Mouse (Mus musculus) heart, postnatal 36 days (tissue): ENCODE results near the gene Inpp4b. TPM values are rescaled to one million over a fixed set of nuclear protein-coding genes. Genes with fewer than 3 reads are reported as not detected.
"Not testable (repeated sequence)": the region's sequence is repeated elsewhere in the genome, so short reads cannot be mapped to it uniquely, and the experiment has no call there.

Experiments used
- DNase-seq, 2 experiments: peaks; one replicate each; pipeline ENCODE4 v3.0.0; 2021 to 2022
- intact Hi-C: fragments of 180-260 bp; cut with DNase I; formaldehyde crosslinking; loops from one replicate; pipeline ENCODE4 v1.15.1; 2025
- total RNA-seq, 2 experiments: library from RNA; stranded (reverse); gene quantifications; 2 replicates each; pipeline ENCODE4 v1.2.3; 2021

The Inpp4b gene
- total RNA-seq, 2 experiments from 2014 or later, result 62.3 to 68.1 TPM

DNA sequence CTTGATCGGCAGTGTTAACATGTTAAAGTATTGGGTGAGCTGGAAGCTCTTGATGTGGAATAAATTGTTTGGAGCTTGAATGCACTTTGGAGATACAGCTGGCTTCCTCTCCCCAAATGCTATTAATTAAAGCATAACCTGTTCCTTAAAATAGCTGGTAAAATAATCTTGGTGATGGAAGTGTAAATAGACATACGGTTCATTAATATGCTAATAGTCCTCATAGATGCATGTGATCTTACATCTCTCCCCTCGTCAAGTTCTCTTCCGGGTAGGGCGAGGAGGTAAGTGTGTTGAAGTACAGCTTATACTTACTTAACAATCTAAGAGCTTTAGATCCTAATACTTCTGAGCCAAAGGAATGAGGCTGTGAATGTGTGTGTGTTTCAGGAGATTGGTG lies 430.5 kb downstream of the Inpp4b start:
- intact Hi-C loops, result no loop called here
- no peak for DNase-seq

DNA sequence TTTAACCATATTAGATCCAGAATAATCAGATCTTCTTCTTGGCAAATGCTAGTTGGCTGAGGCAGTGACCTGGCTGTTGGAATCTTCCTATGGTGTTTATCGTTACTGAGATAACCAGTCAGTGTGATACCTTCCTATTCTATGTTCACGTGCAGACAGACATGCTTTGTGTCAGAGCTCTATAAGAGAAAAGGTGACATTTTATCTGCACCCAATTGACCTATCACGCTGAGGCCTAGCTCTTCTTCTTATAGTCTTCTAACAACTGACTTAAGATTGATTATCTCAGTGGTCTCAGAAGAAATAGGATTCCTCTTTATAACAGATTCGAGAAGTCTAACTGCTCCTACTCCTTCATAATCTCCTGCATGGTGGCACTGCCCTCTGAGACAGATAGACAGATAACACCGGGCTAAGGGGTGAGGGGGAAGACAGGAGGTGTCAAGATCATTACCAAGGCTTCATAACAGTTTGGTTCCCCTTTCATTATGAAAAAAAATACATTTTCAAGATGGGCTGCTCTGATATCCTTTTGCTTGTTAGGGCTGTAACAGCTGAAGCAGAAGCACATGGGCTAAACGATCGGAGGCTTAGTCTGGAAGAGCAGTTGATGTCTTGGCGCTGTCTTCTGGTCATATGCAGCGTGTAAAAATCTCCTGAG lies 431.1 kb downstream of the Inpp4b start:
- intact Hi-C loops, result no loop called here
- no peak for DNase-seq

DNA sequence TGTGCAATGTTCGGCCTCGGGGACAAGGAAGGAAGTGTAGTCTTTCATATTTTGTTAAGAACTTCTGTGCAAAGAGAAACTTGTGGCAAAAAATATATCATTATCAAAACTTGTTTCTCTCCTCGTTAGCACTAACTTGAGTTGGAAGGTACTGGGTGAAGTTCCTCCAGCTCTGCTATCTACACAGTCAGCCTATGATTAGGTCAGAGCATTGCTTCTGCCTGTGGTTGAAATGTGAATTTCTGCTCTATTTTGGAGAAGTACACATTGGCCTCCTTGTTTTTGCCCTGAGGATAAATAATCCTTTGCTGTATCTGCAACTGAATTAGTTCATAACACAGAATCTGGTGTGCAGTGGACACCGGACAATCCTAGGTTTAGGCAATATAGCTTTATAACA lies 431.7 kb downstream of the Inpp4b start:
- DNase-seq, result no peak
- intact Hi-C loops, result no loop called here

DNA sequence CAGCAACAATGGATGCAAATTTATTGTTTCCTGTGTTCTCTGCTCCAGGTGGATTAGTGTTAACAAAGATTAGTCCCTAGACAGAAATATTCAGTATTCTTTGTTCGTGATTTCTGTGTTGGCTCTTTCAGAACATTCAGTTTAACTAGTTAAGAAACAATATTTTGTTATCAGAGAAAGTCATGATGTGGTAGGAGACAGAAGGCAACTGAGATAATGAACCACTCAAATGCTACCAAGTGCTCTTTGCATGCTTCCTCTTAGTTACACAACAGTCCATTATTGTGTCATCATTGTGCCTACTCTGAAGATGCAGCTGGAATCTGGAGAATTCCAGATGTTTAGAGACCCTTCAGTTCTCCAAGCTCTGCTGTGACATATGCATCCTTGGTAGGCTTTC lies 432.1 kb downstream of the Inpp4b start:
- no peak for DNase-seq
- intact Hi-C loops, result no loop called here

DNA sequence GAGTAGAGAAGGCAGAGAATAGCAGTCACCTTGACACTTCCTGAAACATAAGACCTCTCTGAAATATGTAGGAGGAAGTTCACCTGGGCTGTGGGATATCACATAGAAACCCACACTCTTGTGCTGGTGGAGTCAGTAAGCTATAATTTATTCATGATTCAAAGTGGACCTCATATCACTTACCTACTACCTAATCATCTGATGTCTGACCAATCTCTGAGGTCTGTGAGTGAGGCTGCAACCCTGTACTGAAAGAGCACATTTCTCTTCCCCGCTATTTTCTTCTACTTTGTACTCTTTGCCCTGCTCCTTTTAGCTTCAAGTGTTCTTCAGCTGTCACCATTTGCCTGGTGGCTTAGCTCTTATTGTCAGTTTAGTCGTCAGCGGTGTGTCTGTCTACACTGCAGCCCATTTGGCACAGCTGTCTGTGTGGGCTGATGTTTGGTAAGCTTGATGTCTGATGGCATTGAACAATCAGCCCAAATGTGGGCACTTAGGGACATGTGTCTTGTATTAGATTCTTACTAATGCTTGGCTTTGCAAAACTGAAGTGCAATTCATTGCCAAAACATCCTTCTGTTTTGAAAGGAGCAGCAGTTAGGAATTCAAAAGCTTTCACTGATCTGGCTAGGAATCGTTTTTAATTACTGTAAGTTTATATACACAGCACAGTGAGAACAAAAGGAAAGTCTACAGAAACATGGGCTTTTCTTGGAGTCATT lies 434.3 kb downstream of the Inpp4b start:
- no peak for DNase-seq
- intact Hi-C loops, result no loop called here

DNA sequence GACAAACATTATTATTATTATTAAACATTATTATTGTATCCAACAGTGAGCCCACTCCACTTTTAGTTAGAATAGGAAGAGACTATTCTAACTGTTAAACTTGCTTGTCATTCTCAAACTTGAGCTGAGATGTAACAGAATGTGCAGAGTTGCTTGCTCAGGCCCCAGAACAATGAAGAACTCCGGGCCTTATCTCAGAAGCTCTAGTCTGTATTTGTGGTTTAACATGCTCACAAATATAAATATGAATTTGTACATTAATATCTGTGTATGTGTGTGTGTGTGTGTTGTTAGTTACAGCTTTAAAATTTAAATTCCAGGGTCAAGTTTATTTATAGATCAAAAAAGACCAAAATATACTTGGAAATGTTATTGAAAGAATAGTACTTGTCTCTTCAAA lies 435.3 kb downstream of the Inpp4b start:
- intact Hi-C loops, result no loop called here
- DNase-seq, result no peak

DNA sequence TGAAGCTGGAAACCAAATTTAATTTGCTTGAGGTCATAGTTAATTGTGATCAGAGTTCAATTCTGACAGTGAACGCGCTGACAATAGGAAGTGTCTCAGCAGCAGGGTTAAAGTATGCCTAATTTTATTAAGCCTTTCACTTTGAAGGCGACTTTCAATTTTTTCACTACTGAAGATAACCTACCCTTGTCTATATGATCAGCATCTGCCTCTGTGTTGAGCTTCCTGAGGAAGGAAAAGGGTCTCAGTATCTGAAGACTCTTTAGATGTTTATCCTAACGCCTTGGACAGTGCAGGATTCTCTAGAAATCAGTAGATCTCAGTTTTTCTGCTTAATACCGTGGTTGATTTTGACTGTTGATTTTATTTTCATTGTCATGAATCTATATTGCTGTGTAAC lies 437.1 kb downstream of the Inpp4b start:
- intact Hi-C loops, result no loop called here
- DNase-seq, result no peak

DNA sequence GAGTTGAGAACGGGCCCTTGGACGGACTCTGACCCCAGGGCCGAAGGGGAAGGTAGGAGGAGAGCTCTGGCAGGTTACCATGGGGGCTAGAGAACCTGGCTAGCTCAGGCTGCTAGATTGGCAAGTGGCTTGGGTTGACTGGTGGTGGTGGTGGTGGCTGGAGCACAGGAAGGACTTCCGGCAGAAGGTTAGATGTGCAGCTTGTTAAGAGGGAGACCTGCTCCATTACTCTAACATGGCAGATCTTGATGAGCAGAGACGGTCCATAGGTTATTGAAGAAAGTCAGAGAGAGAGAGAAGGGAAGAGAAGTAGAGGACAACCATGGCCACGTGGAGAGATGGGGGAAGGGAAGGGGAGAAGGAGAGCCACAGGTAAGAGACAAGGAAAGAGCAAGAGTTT lies 437.8 kb downstream of the Inpp4b start:
- DNase-seq, result no peak
- intact Hi-C loops, result no loop called here

DNA sequence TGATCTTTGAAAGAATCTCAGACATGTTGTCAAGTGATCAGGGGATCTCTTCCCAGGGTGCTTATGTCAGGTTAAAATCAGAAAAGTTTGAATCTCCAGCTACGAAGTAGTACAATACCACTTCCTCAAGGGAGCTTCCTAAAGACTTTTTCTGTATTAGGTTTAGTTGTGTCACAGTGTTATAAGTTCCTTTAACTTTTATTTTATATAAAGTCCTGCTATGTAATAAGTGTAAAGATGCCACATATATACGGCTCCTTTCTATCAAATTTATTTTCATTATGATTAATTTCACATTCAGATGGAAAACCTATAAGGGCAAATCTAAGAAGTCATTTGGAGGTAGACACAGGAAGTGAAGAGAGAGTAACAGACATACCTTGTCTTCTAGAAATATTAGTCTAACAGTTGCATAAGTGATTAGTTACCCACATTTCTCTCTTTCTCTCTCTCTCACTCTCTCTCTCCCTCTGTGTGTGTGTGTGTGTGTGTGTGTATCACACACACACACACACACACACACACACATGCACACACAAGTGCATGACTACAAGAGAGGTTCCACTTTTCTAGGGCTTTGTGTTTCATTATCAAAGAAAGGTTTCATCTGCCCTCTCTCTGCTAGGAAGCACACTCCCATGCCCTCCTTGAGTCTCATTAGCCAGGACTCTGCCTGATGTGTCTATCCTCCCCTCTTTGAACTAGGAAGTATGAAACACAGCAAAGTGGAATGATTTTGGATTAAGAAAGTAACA lies 438.7 kb downstream of the Inpp4b start:
- intact Hi-C loops, result no loop called here
- DNase-seq, result no peak

DNA sequence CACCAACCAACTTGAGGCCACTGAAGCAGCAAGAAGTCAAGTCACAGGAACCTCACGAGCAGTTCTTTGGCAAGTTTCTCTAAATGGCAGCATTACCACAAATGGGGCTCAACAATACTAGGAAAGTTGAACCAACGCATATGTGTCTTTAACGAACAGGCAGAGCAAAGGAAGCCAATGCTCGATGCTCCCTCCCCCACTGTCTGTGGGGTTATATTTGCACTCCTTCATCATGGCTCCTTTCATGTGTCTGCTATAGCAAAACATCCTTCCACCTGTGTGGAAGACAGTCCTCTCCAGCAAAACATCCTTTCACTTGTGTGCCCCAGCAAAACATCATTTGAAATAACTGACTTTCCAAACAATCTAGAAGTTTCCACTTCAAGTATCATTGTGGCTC lies 440.4 kb downstream of the Inpp4b start:
- intact Hi-C loops, result no loop called here
- DNase-seq, result no peak

DNA sequence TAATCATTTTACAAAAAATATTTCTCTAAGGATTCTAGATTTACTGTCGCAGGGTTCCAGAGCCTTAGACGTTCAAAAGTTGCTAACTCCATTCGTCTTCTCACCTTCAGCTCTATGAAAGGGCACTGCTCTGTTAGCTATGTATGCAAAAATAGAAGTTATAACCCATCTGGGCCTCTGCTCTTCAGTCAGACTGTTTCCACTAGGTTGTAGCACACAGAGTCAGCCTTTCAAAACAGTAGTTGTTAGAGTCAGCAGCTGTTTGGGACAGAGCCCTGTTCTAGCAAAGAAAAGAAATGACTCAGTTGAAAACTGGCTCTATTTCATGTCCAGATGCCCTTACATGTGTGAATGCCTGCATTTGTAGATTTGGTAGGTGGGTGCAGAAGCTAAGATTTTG lies 442.4 kb downstream of the Inpp4b start:
- intact Hi-C loops, result no loop called here

DNA sequence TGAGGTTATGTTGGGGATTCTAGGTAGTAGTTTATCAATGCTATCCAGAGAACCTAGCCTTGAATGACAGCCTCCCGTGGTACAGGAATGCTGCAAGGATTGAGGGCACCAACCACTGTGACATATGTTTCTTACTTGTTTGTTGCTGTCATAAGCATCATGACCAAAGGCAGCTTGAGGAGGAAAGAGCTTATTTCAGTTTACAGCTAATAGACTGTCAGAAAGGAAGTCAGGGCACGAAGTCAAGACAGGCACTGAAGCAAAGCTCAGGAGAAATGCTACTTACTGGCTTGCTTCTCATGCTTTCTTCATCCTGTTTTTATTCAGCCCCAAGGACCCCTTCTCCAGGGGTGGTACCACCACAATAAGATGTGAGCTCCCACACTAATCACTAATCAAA lies 446.1 kb downstream of the Inpp4b start:
- intact Hi-C loops, result no loop called here
- DNase-seq, result no peak

More for the DNA sequence above, 442.4 kb downstream of the Inpp4b start:
- no peak for DNase-seq

DNA sequence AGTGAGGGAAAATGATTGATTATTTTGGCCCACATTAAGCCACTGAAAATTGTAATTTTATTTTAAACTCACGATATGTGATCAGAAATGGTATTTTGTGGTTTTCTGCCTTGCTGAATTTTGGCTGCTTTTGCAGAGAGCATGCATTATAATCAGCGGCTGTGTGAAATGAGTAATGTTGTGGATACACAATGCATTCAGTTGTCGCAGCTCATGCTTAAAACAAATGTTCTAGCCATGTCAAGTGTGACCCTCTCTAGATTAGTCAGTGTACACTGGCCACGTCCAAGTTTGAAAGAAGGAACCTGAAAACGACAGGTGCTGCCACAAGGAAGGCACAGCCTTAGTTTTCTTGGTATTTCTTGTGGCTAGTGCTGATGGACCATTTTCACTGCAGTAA lies 450.3 kb downstream of the Inpp4b start:
- no peak for DNase-seq

DNA sequence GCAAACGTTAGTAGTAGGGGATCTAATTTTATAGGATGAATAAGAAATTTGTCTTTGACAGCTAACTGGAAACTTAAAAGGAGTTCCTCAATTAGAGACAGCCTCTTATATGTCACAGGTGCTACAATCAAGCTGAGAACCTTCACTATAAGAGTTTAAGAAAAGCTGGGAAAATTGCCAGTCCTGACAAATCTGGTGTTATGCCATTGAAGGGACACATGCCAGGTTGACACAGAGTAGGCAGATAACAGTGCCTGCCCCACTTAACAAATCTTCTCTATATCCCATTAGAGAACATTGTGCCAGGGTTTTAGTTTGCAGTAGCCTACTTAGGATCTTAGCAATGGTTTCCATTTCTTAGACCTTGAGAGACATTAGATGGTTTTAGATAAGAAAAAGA lies 456.1 kb downstream of the Inpp4b start:
- intact Hi-C loops, result no loop called here

More for the DNA sequence above, 450.3 kb downstream of the Inpp4b start:
- intact Hi-C loops, result no loop called here

DNA sequence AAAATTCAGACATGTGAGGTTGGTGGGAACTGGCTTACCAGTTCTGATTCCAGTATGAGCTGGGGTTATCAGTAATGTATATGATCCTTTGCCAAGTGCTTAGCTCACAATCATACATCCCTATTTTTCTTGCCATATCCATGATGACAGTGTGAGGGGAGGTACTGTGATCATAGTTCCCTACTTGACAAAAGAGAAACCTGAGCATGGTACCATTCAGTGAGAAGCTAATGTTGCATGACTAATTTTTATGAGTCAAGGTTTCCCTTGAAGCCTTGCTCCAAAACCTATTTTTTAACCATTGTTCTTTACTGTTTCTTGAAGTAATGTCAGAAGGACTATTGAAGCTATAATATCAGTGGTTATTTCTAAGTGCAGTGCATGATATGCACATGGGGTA lies 458.4 kb downstream of the Inpp4b start:
- intact Hi-C loops, result loop anchor here (10.0 kb wide), 2 partner anchors 224 to 944 kb away; no protein-coding TSS in a partner anchor
- DNase-seq, result no peak

More for the DNA sequence above, 456.1 kb downstream of the Inpp4b start:
- peak; percentile 36 to 46 for DNase-seq

DNA sequence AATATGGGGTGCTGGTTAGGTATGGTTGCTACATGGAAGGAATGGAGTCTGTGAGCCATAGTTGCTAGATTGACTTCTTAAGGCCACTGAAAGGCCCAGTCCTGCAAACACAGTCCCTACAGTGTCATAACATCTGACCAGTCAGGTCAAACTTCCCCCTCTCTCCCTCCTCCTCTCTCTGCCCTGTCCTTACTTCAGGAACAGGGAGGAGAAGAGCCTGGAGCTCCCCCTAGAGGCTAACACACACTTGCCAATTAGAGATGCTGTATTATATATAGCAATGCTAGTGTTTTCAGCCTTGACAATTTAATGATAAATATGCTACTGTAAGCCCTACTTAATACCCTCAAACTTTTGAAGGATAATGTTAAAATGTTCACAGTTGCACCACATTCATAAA lies 464.4 kb downstream of the Inpp4b start:
- intact Hi-C loops, result loop anchor here (2.0 to 10.0 kb wide), 4 partner anchors 218 to 938 kb away; no protein-coding TSS in a partner anchor
- DNase-seq, result peak; percentile 58 to 64

DNA sequence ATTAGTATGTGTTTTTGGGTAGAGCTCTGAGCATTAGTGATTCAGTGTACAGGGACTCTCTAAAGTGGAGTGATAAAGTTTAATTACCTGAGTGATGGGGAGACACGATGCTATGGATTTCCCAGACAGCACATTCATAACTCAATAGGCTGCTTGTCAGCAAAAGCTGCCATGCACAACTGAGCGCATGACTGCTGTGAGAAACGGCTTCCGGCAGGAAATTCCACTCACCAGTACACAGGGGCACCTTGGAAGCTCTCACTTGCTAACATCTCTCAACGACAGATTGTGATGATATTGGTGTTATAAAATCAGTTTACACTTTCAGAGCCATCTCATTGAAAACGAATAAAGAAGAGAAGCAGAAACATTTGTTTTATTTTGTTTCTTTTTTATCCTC lies 465.2 kb downstream of the Inpp4b start:
- intact Hi-C loops, result loop anchor here (2.0 to 10.0 kb wide), 4 partner anchors 217 to 937 kb away; no protein-coding TSS in a partner anchor
- DNase-seq, result no peak

DNA sequence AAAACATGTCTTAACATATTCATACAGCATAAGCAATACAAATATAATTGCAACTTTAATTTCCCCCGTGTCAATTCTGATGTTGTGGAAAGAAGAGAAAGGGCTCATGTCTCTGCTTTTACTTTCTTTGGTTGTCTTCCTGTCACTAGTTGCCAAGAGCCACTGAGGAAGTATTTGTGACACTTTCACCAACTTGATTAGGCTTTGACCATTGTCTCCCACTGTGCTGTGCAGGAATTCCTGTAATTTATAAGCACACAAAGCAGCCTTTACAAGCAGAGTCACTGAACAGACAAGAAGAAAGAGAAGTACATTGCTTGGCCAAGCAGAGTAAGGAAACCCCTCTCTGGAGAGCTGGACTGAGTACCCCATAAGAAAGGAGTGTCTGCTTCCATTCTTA lies 466.1 kb downstream of the Inpp4b start:
- no peak for DNase-seq
- intact Hi-C loops, result loop anchor here (10.0 kb wide), 2 partner anchors 216 to 936 kb away; no protein-coding TSS in a partner anchor

DNA sequence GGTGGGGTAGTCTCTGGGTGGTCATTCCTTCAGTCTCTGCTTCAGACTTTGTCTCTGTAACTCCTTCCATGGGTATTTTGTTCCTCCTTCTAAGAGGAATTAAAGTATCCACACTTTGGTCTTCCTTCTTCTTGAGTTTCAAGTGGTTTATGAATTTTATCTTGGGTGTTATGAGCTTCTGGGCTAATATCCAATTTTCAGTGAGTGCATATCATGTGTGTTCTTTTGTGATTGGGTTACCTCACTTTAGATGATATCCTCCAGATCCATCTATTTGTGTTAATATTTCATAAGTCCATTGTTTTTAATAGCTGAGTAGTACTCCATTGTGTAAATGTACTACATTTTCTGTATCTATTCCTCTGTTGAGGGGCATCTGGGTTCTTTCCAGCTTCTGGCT lies 467.1 kb downstream of the Inpp4b start:
- not testable (repeated sequence) for DNase-seq
- intact Hi-C loops, result loop anchor here (10.0 kb wide), 2 partner anchors 215 to 935 kb away; no protein-coding TSS in a partner anchor

DNA sequence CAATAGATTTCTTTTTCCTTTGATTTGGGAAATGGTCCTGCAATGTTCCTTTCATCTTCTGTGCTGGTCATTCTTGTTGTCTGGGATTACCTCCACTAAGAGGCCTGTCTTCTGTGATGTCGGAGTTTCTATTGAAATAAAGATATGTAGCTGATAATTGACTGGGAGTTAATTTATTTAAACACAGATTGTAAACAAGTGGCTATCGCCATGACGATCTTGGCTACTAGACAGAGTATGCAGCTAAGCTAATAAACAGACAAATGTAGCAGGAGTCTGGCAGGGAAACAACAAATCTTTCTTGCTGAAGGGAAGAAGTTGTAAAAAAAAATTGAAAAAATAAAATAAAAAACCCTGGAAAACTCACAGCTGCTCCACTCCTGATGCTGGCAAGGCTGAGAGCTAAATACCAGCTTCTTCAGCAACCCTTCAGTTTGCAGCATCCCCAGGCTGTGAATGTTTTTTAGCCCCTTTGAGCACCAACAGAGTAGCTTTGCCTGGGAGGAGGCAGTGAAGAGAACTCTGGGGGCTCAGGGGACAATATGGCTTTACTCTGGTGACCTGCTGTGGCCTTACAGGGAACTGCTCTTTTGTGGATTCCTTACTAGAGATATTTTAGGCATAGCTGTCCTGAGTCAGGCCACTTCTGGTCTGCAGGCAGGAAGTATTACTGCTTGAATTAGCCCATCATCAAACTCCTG lies 469.8 kb downstream of the Inpp4b start:
- DNase-seq, result peak in 1 of 2 experiments; percentile 20
- intact Hi-C loops, result loop anchor here (5.0 kb wide), 1 partner anchor 40 kb away; no protein-coding TSS in a partner anchor
